Mouse (Mus musculus) G1E (cell line): ENCODE results near the gene Dph6.

ENCODE experiments used
- CTCF ChIP-seq: IDR thresholded peaks from 2 replicates; pipeline ENCODE4 v1.5.1; 2012; ENCODE audit warnings: low read depth, low read length, inconsistent platforms, mixed read lengths
- GATA1 ChIP-seq: IDR thresholded peaks from 2 replicates; pipeline ENCODE4 v1.6.1; 2012; ENCODE audit warnings: borderline replicate concordance, low read length, inconsistent platforms, mixed read lengths
- GATA2 ChIP-seq: IDR thresholded peaks from 2 replicates; pipeline ENCODE4 v1.6.1; 2012; ENCODE audit warnings: low read depth, low read length, inconsistent platforms, borderline replicate concordance
- POLR2AphosphoS5 ChIP-seq: IDR thresholded peaks from 2 replicates; pipeline ENCODE4 v1.6.1; 2012; ENCODE audit warnings: low read depth, low read length, inconsistent platforms; ENCODE audit not compliant: insufficient replicate concordance
- TAL1 ChIP-seq: conservative IDR thresholded peaks from 2 replicates; pipeline ENCODE4 v1.6.1; 2012; ENCODE audit warnings: low read depth, low read length, inconsistent platforms, mixed read lengths

GRCm38 (mm10) chr2:114658954-114659353 lies 4.2 kb upstream of the Dph6 start:
- TF ChIP-seq CTCF (no peak), TAL1 (no peak), GATA1 (no peak), POLR2AphosphoS5 (no peak), GATA2 (no peak)
